Mouse (Mus musculus): Measurements from ENCODE around the gene Naa15.
"Not testable (repeated sequence)": the region's sequence is repeated elsewhere in the genome, so short reads cannot be mapped to it uniquely, and the experiment has no call there.

Naa15 gene

GRCm38 (mm10) chr3:51394881-51395280 is 20.1 kb upstream of the Naa15 start:
- DNase-seq, result no peak

- DNase-seq, result no peak
These were observed 19.3 kb upstream of the Naa15 start for GRCm38 (mm10) chr3:51395461-51396145.

- peak; percentile 78 to 80 for DNase-seq
These were observed 18.5 kb upstream of the Naa15 start, which contains the start of gene Mgarp for GRCm38 (mm10) chr3:51396219-51397068. Mgarp (minus strand) TSS chr3:51396738.

- DNase-seq, result no peak
These were observed 17.1 kb upstream of the Naa15 start for GRCm38 (mm10) chr3:51397700-51398299.

GRCm38 (mm10) chr3:51398667-51399066 is 16.3 kb upstream of the Naa15 start:
- DNase-seq, result no peak

GRCm38 (mm10) chr3:51399531-51399930 is 15.4 kb upstream of the Naa15 start:
- no peak for DNase-seq

- DNase-seq, result no peak
These were observed 14.3 kb upstream of the Naa15 start for GRCm38 (mm10) chr3:51400682-51401081.

- not testable (repeated sequence) for DNase-seq
These were observed 12.9 kb upstream of the Naa15 start for GRCm38 (mm10) chr3:51402054-51402453.

GRCm38 (mm10) chr3:51402628-51403027 is 12.3 kb upstream of the Naa15 start:
- no peak for DNase-seq

- peak in 1 of 2 experiments; percentile 12 for DNase-seq
These were observed 6.9 kb upstream of the Naa15 start for GRCm38 (mm10) chr3:51407870-51408560.

GRCm38 (mm10) chr3:51408561-51409183 is 6.3 kb upstream of the Naa15 start, which contains the start of gene Ndufc1:
Ndufc1 (minus strand) TSS chr3:51408988.
- DNase-seq, result peak; percentile 96 to 99

GRCm38 (mm10) chr3:51412457-51412856 is 2.5 kb upstream of the Naa15 start:
- DNase-seq, result peak; percentile 49 to 67

- DNase-seq, result peak in 1 of 2 experiments; percentile 8
These were observed 1.7 kb upstream of the Naa15 start for GRCm38 (mm10) chr3:51413276-51413675.

- no peak for DNase-seq
These were observed 1.1 kb downstream of the Naa15 start for GRCm38 (mm10) chr3:51416073-51416363.

GRCm38 (mm10) chr3:51416364-51417134 is 1.6 kb downstream of the Naa15 start:
- peak; percentile 49 to 73 for DNase-seq

GRCm38 (mm10) chr3:51417135-51417458 is 2.1 kb downstream of the Naa15 start:
- DNase-seq, result no peak

GRCm38 (mm10) chr3:51417485-51417884 is 2.5 kb downstream of the Naa15 start:
- no peak for DNase-seq

GRCm38 (mm10) chr3:51417966-51418365 is 3.0 kb downstream of the Naa15 start:
- DNase-seq, result no peak

GRCm38 (mm10) chr3:51421921-51422320 is 7.0 kb downstream of the Naa15 start:
- DNase-seq, result no peak

- no peak for DNase-seq
These were observed 10.4 kb downstream of the Naa15 start for GRCm38 (mm10) chr3:51425394-51425793.

- DNase-seq, result not testable (repeated sequence)
These were observed 19.4 kb downstream of the Naa15 start for GRCm38 (mm10) chr3:51434364-51434763.

Measured in kidney, postnatal 25 days (tissue).